Mouse (Mus musculus) lung, postnatal 36 days (tissue): ENCODE measurements around the gene Myh7.
"Not testable (repeated sequence)": the region's sequence is repeated elsewhere in the genome, so short reads cannot be mapped to it uniquely, and the experiment has no call there.

Source experiments
- DNase-seq: peaks from one replicate; pipeline ENCODE4 v3.0.0; 2022; ENCODE audit warnings: mixed read lengths

Myh7 gene

DNA sequence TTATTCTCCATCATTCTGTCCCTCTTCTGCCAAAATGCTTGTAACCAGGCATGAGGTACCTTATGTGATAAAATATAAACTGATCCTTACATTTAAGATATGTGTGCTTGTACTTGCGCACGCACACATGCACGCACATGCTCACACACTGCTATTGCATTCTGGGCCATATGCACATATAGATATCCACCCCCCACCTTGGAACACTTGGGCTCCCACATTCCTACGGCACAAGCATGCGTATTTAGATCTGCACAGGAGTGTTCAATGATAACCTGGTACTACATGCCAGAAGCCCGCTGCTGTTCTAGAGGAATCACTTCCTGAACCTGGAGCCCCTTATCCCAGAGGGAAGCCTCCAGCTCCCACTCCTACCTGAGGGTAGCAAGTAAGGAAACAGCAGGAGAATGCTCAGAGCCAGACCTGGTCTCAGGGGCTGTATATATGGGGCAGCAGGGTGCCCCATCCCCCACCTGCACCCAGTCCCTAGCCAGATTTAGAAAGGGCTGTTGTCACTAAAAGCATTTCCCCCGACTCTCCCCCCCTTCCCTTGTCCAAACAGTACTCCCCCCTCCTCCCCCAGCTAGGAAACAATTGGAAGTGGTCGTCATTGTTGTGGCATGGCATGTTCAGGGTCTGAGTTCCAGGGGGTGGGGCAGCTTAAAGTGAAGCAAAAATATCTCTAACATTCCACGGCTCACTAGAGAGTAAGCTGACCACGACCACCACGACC is at the start of gene Myh7:
Gene Myh7, minus strand, starts transcription at position 491 of the 733 bp plus-strand sequence.
- no peak for DNase-seq

DNA sequence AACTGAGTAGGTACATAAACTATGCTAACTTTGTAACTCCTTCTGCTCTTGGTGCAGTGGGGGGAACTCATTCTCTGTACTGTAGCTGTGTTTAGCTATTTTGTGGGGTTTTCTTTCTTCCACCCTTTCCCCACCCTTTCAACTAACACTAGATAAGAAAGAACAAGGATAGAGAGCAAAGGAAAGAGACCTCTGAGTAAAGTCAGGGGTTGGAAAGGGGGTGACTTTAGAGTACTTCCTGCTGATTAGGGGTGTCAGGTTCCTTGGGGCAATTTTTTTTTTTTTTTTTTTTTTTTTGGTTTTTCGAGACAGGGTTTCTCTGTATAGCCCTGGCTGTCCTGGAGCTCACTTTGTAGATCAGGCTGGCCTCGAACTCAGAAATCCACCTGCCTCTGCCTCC is 49.3 kb upstream of the Myh7 start:
- not testable (repeated sequence) for DNase-seq

DNA sequence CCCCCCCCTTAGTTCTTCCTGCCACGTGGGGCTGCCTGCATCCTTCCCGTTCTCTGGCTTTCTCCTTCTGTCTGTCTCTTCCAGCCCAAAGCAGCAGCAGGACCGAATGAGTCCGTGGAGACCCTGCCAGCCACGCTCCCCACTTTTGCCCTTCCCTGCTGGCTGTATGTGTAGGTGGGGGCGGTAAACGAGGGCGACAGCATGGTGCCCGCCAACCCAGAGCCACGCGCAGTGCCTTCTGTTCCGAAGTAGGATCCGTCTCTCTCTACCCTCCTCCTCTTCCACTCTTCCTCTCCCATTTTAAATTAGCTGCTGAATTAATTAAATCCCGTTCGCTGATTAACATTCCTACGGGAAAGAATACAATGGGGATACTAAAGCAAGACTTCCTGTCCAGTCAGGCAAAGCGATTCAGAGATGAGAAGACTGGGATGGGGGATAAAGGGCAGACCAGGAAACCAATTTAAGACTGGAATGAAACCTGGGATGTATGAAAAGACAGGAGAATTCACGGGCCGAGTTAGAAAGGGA is 38.3 kb upstream of the Myh7 start:
- no peak for DNase-seq

DNA sequence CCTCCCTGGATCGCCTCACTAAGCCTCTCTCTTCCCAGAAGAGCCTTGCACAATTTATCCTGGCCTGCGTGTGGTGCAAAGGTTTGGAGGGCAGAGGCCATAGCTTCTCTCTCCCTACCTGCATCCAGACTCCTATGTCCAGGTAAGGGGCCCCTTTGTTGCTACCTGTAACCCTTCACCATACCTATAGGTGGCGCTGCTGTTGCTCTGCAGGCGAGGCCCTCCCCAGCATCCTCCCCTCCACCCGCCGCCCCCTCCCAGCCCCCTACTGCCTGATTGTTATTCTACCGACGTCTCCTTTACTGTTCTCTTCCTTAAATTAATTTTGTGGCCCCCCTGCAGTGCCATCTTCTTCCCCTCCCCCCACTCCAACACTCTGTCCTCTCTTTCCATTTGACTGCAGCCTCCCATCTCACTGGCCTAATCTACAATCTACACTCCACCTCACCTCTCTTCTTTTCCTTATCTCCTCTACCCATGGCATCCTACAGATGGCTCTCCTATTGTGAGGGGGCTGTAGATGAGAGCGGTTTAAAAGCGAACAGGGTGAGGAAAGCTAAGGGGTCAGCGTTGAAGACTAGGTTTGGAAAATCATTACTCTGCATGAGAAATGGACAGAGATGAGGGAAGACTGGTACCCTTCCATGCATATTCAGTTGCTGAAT is 34.7 kb upstream of the Myh7 start:
- DNase-seq, result peak; percentile 21

DNA sequence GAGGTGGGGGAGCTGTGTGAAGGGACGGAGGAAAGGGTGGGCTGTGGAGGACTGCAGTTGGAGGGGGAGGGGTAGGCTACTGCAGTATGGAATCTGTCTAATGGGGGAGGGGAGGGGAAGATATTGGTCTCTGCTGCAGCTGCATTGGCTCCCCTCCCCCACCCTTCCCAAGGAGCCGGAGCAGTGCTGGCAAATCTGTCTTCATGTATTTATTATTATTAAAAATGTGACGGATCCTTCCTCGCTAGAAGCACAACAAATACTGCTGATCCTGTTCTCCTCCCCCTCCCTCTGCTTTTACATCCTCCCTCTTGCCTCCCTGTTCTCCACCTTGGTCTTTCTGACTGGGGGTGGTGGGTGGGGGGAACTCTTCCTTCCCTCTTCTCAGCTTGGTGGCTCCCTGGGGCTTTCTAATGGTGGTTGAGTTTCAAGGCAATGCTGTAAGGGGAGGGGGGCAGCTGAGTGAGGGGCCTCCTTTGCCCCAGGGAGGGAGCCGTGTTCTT is 34.0 kb upstream of the Myh7 start:
- no peak for DNase-seq

DNA sequence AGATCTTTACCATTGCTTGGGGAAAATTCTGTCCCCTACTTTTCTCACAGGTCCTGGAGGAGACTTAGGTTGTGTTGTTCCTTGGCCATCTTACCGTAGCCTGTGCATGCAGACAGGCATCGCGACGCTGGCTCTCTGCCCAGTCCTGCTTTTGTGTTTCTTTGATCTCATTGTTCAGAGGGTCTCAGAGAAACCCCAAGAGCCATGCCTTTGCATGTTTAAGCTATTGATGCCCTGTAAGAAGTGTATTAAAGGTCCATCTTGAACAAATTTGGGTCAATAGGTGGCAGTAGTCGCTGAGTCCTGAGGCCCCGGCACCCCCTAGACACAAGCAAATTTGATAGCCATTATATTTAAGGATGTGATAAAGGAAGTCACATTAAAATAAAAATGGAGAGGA is 33.2 kb upstream of the Myh7 start:
- DNase-seq, result no peak

DNA sequence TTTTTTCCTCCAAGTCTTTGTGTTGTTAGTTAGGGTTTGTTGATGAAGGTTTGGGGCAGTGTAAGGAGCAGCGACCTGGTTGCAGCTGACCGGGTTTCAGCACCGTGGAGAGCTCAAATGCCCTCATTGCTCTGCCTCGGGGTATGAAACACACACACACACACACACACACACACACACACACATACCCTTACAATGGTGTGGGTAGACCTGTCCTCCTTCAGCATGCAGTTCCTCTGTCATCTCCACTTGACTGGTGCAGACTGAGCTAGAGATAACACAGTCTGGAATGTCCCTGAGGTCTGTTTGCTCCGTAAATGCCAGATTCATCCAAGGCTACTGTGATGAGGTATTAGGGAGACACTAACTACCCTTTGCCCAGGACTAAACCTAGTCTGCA is 32.8 kb upstream of the Myh7 start:
- no peak for DNase-seq

DNA sequence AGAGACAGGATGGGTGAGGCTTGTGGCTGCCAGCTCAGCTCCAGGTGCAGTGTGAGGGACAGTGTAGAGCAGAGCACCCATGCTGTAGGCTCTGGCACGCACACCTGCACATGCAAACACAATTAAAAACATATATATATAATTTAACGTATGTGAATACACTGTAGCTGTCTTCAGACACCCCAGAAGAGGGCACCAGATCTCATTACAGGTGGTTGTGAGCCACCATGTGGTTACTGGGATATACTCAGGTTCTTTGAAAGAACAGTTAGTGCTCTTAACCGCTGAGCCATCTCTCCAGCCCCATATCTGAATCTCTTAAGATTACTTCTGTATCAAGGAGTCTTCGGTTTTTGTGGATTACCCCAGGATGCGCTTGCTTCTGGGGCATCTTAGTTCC is 31.1 kb upstream of the Myh7 start:
- DNase-seq, result no peak

DNA sequence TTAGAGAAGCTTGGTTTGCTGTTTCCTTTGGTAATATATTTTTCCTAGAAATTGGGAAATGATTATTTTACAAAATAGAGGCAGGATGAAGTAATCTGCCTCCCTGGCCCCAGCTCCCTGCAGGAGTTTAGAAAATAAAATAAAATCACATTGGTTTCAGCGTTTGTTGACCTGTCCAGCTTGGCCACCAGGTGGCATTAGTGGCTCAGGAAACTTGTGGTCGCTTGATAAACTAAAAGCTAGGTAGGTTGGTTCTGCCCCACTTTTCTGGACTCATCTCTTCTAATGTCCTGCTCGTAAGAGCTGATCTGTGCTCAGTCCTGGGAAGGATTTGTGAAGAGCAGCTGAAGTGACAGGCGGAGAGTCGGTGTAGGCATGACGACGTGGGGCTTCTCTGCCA is 29.8 kb upstream of the Myh7 start:
- DNase-seq, result peak; percentile 65

DNA sequence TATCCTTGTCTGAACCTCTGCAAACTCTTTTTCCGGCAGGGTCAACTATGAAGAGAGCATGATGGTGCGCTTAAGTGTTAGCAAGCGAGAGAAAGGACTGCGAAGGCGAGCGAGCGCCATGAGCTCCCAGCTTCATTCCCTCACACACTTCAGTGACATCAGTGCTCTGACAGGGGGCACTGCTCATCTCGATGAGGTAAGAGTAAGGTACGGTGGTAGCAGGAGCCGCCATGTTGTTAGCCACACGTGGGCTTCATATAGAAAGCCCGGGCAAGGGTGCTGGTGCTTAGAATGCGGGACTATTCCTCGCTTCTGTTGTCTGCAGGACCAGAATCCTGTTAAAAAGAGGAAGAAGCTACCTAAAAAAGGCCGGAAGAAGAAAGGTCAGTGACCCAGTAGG is 28.6 kb upstream of the Myh7 start:
- DNase-seq, result no peak

DNA sequence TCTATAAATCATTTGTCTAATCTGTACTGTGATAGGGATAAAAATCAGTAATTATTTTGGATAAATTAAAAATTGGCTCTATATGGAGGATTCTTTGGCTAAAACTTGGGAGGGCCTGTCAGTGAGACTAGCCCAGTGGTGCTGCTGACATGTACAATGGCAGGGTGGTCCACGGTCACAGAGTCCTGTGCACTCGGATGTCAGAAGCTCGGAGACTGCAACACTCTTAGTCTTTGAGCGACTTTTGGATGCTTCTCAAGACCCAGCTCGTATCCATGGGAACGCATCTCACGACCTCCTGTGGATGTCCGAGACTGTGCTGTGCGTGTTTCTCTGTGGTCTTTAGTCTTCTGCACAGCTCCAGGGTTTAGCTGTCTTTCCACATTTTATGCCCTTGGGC is 26.0 kb upstream of the Myh7 start:
- DNase-seq, result no peak

DNA sequence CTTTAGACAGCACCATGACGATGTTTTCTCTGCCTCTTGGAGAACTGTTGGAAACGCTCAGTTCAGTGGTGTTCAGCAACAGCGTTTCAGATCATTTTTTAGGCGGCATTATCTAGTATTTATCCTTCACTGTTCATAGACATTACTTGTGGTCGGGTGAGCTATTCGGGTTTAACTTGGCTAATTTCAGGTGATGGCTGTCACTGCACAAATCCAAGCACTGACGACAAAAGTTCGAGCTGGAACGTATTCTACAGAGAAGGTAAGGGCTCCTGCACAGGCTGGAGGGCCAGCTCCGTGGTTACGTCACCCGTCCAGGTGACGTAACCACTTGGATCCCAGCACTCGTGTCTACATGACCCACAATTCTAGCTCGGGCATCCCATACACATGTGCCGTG is 22.4 kb upstream of the Myh7 start:
- no peak for DNase-seq

DNA sequence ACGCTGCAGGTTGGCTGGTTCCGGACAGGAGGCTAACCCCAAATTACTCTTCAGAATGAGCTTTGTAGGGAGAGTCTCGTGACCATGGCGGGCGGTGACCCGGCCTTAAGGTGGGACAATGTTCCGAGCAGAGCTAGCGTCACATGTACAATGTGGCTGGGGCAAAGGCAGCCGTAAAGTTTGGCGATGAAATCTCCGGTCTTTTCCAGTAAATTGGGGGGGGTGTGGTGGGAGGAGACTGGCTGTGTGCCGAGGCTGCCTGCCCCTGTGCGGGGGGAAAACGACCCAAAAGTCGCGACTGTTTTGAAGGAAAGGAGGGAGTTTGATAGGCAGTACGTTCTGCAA is 21.3 kb upstream of the Myh7 start:
- no peak for DNase-seq

DNA sequence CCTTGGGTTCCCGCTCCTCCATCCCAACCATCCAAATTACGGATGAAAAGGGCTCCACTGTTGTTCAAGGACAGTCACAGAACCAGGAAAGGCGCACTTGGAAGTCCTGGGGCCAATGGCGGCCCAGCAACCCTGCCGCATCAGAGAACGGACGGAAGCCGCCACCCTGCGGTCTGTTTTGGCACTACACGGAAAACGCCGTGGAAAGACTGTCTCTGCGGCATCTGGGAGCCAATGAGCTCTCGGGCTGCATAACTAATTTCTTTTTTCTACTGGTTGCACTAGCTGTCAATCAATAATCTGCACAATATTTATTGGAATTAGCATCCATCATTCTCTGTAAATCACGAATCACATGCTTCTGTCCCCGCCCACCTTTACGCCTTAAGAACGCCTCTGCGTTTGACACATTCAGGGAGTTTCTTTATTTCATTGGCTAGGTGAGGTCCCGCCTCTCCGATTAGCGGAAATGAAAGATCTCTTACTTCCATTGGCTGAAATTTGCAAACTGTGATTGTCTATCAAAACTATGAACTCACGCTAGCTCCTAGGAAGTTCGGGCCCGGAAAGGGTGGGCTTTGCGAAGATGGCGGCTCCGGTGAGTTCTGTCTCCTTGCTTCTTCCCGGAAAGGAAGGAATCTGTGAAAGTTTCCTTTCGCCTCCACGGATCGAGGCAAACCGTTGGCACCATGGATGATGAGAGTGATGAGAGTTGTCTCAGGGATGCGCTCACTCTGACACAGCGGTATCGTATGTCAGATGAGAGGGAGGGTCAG is 20.8 kb upstream of the Myh7 start, which contains the start of gene Ngdn:
Gene Ngdn, plus strand, starts transcription at position 464 of the 776 bp plus-strand sequence.
- peak; percentile 100 for DNase-seq

DNA sequence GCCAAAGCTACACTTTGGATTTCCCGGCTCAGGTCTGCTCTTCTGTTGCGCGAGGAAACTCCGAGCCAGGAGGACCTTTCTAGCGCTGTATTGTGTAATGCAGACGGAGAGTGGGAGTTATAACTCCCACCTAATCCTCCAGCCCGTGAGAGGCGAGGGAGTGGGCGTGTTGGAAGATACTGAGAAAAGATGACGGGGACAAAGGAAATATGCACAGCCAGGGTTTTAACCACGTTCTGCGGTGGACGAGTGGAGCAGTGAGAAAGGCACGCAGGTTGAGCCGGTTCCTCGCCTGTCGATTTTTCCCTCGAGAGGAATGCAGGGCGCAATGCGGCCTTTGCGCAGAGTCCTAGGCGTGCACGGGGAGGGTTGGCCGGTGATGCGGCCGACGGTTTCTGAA is 20.2 kb upstream of the Myh7 start:
- DNase-seq, result no peak

DNA sequence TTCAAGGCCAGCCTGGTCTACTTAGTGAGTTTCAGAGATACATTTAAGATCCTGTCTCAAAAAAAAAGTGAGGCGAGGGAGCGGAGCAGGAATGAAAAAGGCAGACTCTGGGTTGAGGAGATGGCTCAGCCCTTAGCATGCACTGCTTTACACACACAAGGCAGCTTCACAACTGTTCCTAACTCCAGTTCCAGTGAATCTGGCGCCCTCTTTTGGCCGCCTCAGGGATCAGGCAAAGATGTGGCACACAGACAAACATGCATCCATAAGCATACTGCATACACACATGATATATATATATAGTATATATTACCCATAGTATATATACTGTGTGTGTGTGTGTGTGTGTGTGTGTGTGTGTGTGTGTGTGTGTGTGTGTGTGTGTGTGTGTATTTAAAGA is 16.7 kb upstream of the Myh7 start:
- peak; percentile 28 for DNase-seq

DNA sequence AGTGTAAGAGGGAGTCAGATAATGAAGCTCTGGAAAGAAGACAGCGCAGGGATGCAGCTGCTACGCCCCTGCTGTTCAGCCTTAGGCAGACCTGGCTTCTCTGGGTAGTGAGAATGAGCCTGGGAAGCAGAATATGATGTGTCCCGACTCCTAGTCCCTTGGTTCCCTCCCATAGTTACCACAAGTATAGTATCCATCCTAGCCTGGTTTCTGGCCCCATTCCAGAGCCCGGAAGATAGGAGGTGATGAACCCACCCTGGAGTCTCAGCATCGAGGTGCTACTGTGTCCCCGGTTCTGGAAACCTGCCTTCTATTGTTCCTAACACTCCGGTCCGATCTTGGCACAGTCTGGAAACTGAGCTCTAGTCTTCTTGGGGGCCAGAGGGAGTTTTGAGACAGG is 14.0 kb upstream of the Myh7 start:
- no peak for DNase-seq

DNA sequence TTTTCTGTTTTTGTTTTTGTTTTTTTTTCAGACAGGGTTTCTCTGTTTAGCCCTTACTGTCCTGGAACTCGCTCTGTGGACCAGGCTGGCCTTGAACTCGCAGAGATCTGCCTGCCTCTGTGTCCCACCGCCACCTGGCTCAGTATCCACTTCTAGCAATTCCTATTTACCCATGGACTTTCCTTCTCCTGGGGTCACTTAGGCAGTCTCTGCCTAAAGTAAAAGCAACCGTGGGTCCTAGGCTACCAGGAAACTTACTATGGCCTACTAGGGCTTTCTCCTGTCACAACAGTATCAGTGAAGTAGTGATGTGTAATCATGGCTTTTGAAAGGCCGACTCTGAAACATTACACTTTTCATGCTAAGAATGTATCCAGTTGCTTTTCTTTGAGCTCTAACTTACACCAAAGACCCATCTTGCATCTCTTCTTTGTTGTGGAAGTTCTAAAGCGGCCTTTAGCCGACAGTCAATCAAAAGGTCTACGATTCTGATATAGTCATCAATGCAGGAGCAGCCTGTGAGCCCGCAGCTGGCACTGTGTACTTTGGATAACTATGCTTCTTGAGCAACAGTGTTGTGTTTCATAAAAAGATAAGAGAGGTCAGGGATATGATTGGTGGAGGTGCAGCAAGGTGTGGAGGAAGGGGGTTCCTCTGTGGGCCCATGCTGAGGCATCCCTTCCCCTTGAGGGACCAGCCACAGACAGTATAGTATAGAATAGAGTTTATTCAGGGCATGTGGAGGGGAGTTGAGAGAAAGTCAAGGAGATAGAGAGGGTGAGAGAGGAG is 12.9 kb upstream of the Myh7 start:
- DNase-seq, result no peak

DNA sequence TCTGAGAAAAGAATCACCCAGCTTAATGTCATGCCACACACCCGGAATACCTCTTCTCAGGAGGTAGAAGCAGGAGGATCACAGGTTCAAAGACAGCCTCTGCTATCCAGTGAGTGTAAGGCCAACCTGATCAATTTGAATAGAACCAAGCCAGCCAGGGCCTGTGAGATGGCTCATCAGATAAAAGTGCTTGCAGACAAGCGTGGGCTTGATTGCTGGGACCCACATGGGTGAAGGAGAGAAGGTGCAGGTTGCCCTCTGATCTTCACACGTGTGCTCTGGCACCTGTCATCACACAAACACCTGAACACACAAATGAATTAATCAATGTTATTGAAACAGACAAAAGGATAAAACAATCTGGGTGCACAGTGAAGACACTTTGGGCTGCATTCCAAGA is 12.1 kb upstream of the Myh7 start:
- DNase-seq, result no peak

DNA sequence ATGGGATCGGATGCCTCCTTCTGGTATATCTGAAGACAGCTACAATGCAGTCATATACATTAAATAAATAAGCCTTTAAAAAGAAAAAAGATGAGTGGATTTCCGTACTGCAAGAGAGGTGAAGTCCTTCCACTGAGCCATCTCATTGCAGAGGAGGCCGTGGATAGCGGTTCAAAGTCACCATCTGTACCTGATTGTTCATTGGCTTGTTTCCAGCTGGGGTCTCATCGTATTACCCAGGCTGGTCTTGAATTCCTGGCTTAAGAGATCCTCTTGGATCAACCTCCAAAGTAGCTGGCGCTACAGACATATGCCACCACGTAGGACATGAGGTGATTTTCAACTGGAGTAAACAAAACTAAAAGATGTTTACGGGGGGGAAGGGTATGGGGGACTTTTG is 11.5 kb upstream of the Myh7 start:
- no peak for DNase-seq

DNA sequence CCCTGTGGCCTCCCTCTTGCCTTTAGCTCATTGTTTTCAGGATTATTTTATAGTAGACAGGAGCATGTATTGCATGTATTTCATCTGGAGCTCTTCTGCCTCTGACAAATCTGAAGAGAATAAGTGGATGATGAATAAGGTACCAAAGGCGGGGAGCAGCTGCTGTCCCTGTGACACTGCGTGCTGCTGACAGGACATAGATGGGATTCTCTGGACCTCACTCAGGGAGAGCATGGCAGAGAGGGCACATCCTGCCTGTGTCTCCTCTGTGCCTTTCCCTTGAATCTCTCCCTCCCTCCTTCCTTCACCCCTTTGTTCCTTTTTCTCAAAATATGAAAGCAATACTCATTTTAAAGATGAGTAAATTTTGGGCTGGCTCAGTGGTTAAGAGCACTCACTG is 11.1 kb upstream of the Myh7 start:
- peak; percentile 55 for DNase-seq
